Mouse (Mus musculus) liver, embryonic 15.5 days (tissue): ENCODE data around the gene Slfn3. TPM values are rescaled to one million over a fixed set of nuclear protein-coding genes. Genes with fewer than 3 reads are reported as not detected.
"Not testable (repeated sequence)": the region's sequence is repeated elsewhere in the genome, so short reads cannot be mapped to it uniquely, and the experiment has no call there.

Source experiments
- ATAC-seq: fragments of 200-750 bp; cut with Nextera tagmentation; 2 replicates; pipeline ENCODE4 v1.8.0; 2017; ENCODE audit warnings: moderate number of reproducible peaks, mild to moderate bottlenecking, moderate library complexity; ENCODE audit not compliant: insufficient read depth
- H3K27ac ChIP-seq: fragments of 300-500 bp; sonication (generic); replicated peaks from 2 replicates; pipeline ENCODE4 v1.5.1; 2015; ENCODE audit warnings: mild to moderate bottlenecking, inconsistent platforms
- H3K27me3 ChIP-seq: fragments of 300-500 bp; sonication (generic); 2 replicates; pipeline ENCODE4 v1.6.1; 2015; ENCODE audit warnings: mild to moderate bottlenecking, inconsistent platforms
- H3K36me3 ChIP-seq: fragments of 300-500 bp; sonication (generic); replicated peaks from 2 replicates; pipeline ENCODE4 v1.6.1; 2015; ENCODE audit warnings: moderate library complexity, mild to moderate bottlenecking, inconsistent platforms
- H3K4me1 ChIP-seq: fragments of 300-500 bp; sonication (generic); replicated peaks from 2 replicates; pipeline ENCODE4 v1.6.1; 2015; ENCODE audit warnings: inconsistent platforms
- H3K4me2 ChIP-seq: fragments of 300-500 bp; sonication (generic); 2 replicates; pipeline ENCODE4 v1.6.1; 2015; ENCODE audit warnings: moderate library complexity, mild to moderate bottlenecking, inconsistent platforms
- H3K4me3 ChIP-seq: fragments of 300-500 bp; sonication (generic); replicated peaks from 2 replicates; pipeline ENCODE4 v1.5.1; 2015; ENCODE audit warnings: mild to moderate bottlenecking, inconsistent platforms
- H3K9ac ChIP-seq: fragments of 300-500 bp; sonication (generic); 2 replicates; pipeline ENCODE4 v1.6.1; 2015; ENCODE audit warnings: moderate library complexity, mild to moderate bottlenecking, inconsistent platforms
- H3K9me3 ChIP-seq: fragments of 300-500 bp; sonication (generic); replicated peaks from 2 replicates; pipeline ENCODE4 v1.6.1; 2016; ENCODE audit warnings: inconsistent platforms
- WGBS: fragments of 180-500 bp; shearing (Covaris S2); methylation state at CpG from one replicate; pipeline ENCODE4 v1.1.7; 2015; ENCODE audit warnings: mixed read lengths; ENCODE audit not compliant: insufficient replicate concordance; 5-methylcytosine and 5-hydroxymethylcytosine counted together
- polyA plus RNA-seq: library from polyadenylated mRNA; unstranded; fragments of >200 nt; fragmentation: Nextera tagmentation; extraction: Ambion mirVana; gene quantifications from 2 replicates; pipeline ENCODE4 v1.2.1, GENCODE M21; 2015

Slfn3 gene
- polyA plus RNA-seq, result 1.7 and 1.8 TPM in 2 replicates

- Histone ChIP-seq H3K4me2 (peak within 1 kb of the TSS; percentile 76), H3K4me1 (peaks cover 10% of the 10 kb centered on the region), H3K27me3 (no peaks in the 10 kb centered on the region), H3K27ac (peak within 1 kb of the TSS; percentile 74), H3K36me3 (peaks cover 14% of the 10 kb centered on the region), H3K4me3 (peak within 1 kb of the TSS; percentile 57), H3K9ac (peak within 1 kb of the TSS; percentile 55), H3K9me3 (no peaks in the 10 kb centered on the region)
- WGBS, result 19% methylated on average over 12 of the region's 12 CpGs
- peak; percentile 57 for ATAC-seq
Measured at GRCm38 (mm10) chr11:83191134-83191893, at the start of gene Slfn3. Slfn3 (plus strand) TSS chr11:83191330.

- not testable (repeated sequence) for H3K36me3 ChIP-seq, H3K27ac ChIP-seq, H3K4me2 ChIP-seq, H3K4me3 ChIP-seq, ATAC-seq, H3K27me3 ChIP-seq, H3K9me3 ChIP-seq, H3K9ac ChIP-seq, H3K4me1 ChIP-seq
- no CpG with 5 or more reads among the region's 1 CpGs for WGBS
Measured at GRCm38 (mm10) chr11:83148939-83149338, 42.2 kb upstream of the Slfn3 start.

- H3K4me2 ChIP-seq, result no peak within 1 kb of the TSS
- no peak within 1 kb of the TSS for H3K27ac ChIP-seq
- H3K9me3 ChIP-seq, result no peaks in the 10 kb centered on the region
- H3K4me3 ChIP-seq, result no peak within 1 kb of the TSS
- H3K4me1 ChIP-seq, result no peaks in the 10 kb centered on the region
- H3K27me3 ChIP-seq, result no peaks in the 10 kb centered on the region
- 70% methylated on average over 12 of the region's 12 CpGs for WGBS
- H3K9ac ChIP-seq, result no peak within 1 kb of the TSS
- ATAC-seq, result no peak
- no peaks in the 10 kb centered on the region for H3K36me3 ChIP-seq
Measured at GRCm38 (mm10) chr11:83174948-83175539, 16.1 kb upstream of the Slfn3 start, which contains the start of gene Slfn4. Slfn4 (plus strand) TSS chr11:83175186.

- peak overlapping the region; percentile 74 for H3K27ac ChIP-seq
- H3K4me2 ChIP-seq, result peak overlapping the region; percentile 76
- ATAC-seq, result peak; percentile 87
- no peaks in the 10 kb centered on the region for H3K27me3 ChIP-seq
- peak overlapping the region; percentile 55 for H3K9ac ChIP-seq
- H3K4me3 ChIP-seq, result peak overlapping the region; percentile 57
- 19% methylated on average over 3 of the region's 3 CpGs for WGBS
- no peaks in the 10 kb centered on the region for H3K9me3 ChIP-seq
- peaks cover 10% of the 10 kb centered on the region for H3K4me1 ChIP-seq
- H3K36me3 ChIP-seq, result peaks cover 14% of the 10 kb centered on the region
Measured at GRCm38 (mm10) chr11:83192001-83192400, 871 bp downstream of the Slfn3 start.

- Histone ChIP-seq H3K27ac (no peak overlapping the region), H3K36me3 (0 out of 2 replicates have a peak, but pooled peaks cover 13% of the 10 kb centered on the region), H3K4me3 (no peak overlapping the region), H3K9ac (no peak overlapping the region), H3K9me3 (no peaks in the 10 kb centered on the region), H3K27me3 (no peaks in the 10 kb centered on the region), H3K4me2 (no peak overlapping the region), H3K4me1 (no peaks in the 10 kb centered on the region)
- ATAC-seq, result no peak
Measured at GRCm38 (mm10) chr11:83205002-83205401, 13.9 kb downstream of the Slfn3 start.

- H3K9me3 ChIP-seq, result no peaks in the 10 kb centered on the region
- H3K36me3 ChIP-seq, result peaks cover 37% of the 10 kb centered on the region
- peak; percentile 47 for ATAC-seq
- H3K27ac ChIP-seq, result peak overlapping the region; percentile 29; the same call in 1 of the 2 replicates
- 78% methylated on average over 1 of the region's 1 CpGs for WGBS
- no peak overlapping the region for H3K4me3 ChIP-seq
- H3K9ac ChIP-seq, result no peak overlapping the region
- no peak overlapping the region for H3K4me2 ChIP-seq
- H3K27me3 ChIP-seq, result no peaks in the 10 kb centered on the region
- H3K4me1 ChIP-seq, result 0 out of 2 replicates have a peak, but pooled peaks cover 4% of the 10 kb centered on the region
Measured at GRCm38 (mm10) chr11:83216119-83216518, 25.0 kb downstream of the Slfn3 start.

GRCm38 (mm10) chr11:83221328-83221877 is 30.3 kb downstream of the Slfn3 start:
- H3K27me3 ChIP-seq, result no peaks in the 10 kb centered on the region
- no peak overlapping the region for H3K4me2 ChIP-seq
- H3K27ac ChIP-seq, result no peak overlapping the region
- H3K4me3 ChIP-seq, result no peak overlapping the region
- peaks cover 15% of the 10 kb centered on the region for H3K4me1 ChIP-seq
- no peaks in the 10 kb centered on the region for H3K9me3 ChIP-seq
- no peak for ATAC-seq
- 44% methylated on average over 1 of the region's 1 CpGs for WGBS
- H3K36me3 ChIP-seq, result peaks cover 18% of the 10 kb centered on the region
- no peak overlapping the region for H3K9ac ChIP-seq

GRCm38 (mm10) chr11:83223367-83223766 is 32.2 kb downstream of the Slfn3 start:
- ATAC-seq, result peak; percentile 67
- peak overlapping the region; percentile 70 for H3K4me3 ChIP-seq
- no peaks in the 10 kb centered on the region for H3K27me3 ChIP-seq
- H3K9ac ChIP-seq, result peak overlapping the region; percentile 51
- WGBS, result 19% methylated on average over 7 of the region's 7 CpGs
- peak overlapping the region; percentile 82 for H3K27ac ChIP-seq
- peak overlapping the region; percentile 78 for H3K4me2 ChIP-seq
- H3K4me1 ChIP-seq, result peaks cover 30% of the 10 kb centered on the region
- no peaks in the 10 kb centered on the region for H3K9me3 ChIP-seq
- H3K36me3 ChIP-seq, result peaks cover 27% of the 10 kb centered on the region

GRCm38 (mm10) chr11:83223793-83224192 is 32.7 kb downstream of the Slfn3 start:
- peak overlapping the region; percentile 82 for H3K27ac ChIP-seq
- 19% methylated on average over 5 of the region's 5 CpGs for WGBS
- H3K9ac ChIP-seq, result peak overlapping the region; percentile 51
- H3K9me3 ChIP-seq, H3K27me3 ChIP-seq: not testable (repeated sequence)
- peak; percentile 40 for ATAC-seq
- peaks cover 32% of the 10 kb centered on the region for H3K36me3 ChIP-seq
- peak overlapping the region; percentile 70 for H3K4me3 ChIP-seq
- peak overlapping the region; percentile 78 for H3K4me2 ChIP-seq
- peaks cover 30% of the 10 kb centered on the region for H3K4me1 ChIP-seq

- no peaks in the 10 kb centered on the region for H3K27me3 ChIP-seq
- H3K4me2 ChIP-seq, result peak overlapping the region; percentile 78
- H3K4me3 ChIP-seq, result peak overlapping the region; percentile 70
- H3K27ac ChIP-seq, result peak overlapping the region; percentile 82
- WGBS, result 19% methylated on average over 9 of the region's 9 CpGs
- peak; percentile 89 for ATAC-seq
- H3K36me3 ChIP-seq, result peaks cover 36% of the 10 kb centered on the region
- peak overlapping the region; percentile 69 for H3K9ac ChIP-seq
- no peaks in the 10 kb centered on the region for H3K9me3 ChIP-seq
- peaks cover 30% of the 10 kb centered on the region for H3K4me1 ChIP-seq
Measured at GRCm38 (mm10) chr11:83224217-83224616, 33.1 kb downstream of the Slfn3 start.

GRCm38 (mm10) chr11:83224750-83225149 is 33.6 kb downstream of the Slfn3 start:
- Histone ChIP-seq H3K27ac (peak overlapping the region; percentile 82), H3K4me3 (peak overlapping the region; percentile 70), H3K27me3 (no peaks in the 10 kb centered on the region), H3K36me3 (peaks cover 38% of the 10 kb centered on the region), H3K4me1 (peaks cover 34% of the 10 kb centered on the region), H3K9ac (peak overlapping the region; percentile 69), H3K9me3 (no peaks in the 10 kb centered on the region), H3K4me2 (peak overlapping the region; percentile 78)
- ATAC-seq, result peak; percentile 46
- WGBS, result 17% methylated on average over 3 of the region's 3 CpGs
